Mouse (Mus musculus) lung, adult 18-20 months (tissue): ENCODE measurements at regions not wholly inside any gene's neighbourhood (a gene's known extent, or its start where the extent isn't known, plus 50 kb on each side); places are given as distances from the start of the nearest gene placed in this dataset.

Experiments used
- DNase-seq, 2 experiments: peaks; one replicate each; pipeline ENCODE4 v3.0.0; 2022; ENCODE audit warnings: mixed read lengths in 2 of 2

DNA sequence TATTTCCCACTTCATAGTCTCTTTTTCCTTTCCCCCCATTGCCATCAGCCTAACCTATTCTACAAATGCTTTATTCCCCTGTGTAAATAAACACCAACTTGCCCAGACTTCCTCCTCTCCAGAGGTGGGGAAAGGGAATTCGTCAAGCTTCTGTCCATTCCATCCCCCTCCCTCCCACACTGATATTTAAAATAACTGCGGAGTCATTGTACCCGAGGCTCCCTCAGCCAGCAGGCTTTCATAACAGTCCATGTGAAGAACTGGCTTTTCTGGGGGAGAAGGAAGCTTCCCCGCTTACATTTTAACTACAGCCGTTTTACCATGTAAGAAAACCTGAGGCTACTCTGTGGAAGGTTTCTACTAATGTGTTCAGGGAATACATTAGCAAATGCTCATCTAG lies 193.1 kb upstream of the Cnksr2 start:
- no peak for DNase-seq

DNA sequence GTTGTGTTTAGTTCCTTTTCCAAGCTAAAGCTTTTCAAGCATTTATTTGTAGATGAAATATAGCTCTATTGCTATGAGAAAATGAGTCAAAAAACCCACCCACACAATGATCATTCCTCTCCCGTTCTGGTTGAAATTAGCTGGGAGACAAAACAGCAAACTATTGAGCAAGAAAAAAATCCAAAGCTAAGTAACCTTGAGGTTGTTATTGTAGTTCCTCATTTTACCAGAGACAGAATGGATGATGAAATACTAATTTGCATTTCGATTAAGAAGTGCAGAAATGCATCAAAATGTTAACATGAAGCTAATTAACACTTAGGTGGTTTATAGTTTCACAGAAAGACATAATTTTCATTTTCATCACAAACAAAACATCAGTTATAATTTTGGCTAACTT lies 166.1 kb upstream of the Cnksr2 start:
- DNase-seq: no peak

DNA sequence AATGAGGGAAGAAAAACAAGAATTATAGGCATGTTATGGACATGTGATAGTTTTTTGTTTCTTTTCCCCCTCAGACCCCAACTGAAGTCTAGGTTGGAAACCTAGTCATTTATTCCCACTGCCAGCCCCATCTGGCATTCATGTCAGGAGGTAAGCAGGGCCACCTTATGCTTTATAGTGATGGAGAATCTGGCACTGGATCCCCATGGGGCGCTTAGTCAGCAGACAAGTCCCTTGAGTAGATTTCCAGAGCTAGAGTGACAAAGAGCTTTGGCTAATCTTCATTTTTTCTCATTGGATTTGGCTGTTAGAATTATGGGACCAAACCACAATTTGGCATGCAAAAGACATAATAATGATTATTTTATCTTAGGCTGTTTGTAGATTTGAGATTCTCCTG lies 152.4 kb upstream of the Cnksr2 start:
- no peak for DNase-seq

DNA sequence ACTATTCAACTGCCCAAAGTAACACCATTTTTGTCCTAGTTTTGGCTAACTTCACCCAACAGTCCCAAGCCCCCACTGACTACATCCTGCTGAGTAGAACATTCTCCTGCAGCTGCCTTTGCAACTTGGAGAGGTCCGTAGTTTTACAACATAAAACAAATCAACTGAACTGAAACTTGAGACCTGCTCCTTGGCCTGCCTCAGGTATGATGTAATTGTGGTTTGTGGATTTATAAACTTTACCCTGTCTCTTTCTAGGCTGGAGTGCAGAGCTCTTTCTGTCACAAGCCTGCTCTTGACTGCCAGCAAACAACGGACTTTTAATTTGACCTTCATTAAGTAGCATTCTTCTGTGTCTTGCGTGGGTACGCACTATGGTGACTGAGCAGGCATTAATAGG lies 138.4 kb upstream of the Cnksr2 start:
- peak; percentile 3 to 10 for DNase-seq

DNA sequence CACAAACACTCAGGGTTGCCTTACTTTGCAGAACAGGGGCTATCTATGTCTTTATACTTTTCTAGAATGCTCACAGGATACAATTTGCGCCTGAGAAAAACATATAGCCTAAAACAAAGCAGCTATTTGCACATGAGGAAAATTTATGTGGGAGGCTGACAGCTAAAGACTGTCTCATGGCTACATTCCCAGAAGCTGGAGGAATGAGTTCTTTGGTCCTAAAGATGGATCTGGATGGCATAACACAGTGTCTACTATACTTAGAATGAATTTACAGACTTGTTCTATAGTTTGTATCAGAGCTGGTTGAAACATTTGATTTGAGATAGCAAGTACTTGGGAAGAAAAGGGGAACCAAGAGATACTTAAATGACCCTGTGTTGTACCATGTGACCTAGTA lies 137.3 kb upstream of the Cnksr2 start:
- no peak for DNase-seq

DNA sequence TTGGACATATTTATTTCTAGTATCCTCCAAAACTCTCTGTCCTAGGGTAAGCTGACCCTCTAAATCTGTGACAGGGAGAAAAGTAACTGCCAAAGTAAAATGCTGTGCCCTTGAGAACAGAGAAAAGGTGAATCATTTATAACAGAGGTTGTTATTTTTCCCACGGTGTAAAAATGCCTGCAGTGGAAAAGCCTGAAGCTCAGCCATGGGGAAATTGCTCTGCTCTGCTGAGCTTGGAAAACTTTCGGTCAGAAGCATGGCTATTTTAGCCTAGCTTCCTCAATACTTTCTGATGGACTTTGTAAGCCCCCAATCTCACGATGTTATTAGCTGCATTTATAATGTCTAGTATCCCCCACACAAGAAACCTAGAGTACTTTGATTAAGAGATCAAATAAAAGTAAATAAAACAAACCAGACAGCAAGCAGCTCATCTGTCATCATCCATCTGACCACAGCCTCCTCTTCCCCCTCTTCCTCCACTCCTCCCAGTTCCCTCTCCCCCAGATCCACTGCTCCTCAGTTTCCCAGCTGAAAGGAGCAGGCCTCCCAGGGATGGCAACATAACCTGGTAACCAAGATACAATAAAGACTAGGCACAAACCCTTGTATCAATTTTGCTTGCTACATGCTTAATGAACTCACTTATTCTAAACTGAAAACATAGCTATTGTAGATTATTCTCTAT lies 92.9 kb upstream of the Cnksr2 start:
- no peak for DNase-seq

DNA sequence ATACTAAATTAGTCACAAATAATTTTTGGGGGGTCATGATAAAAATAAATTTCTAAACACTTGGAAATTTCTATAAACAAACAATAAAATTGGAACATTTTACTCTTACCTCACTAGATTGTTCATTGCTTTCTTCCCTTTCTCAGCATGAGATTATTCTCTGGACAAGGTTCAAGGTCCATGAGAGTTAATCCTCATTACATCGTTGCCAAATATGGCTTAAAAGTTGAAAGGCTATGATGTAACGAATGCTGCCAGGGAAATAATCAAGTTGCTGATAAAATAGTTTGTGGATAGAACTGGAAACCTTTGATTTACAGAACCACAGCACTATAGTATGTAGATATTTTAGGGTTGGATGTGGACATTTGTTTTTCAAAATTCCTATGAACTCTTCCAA lies 90.4 kb upstream of the Cnksr2 start:
- no peak for DNase-seq
